32 mouse cellular contexts compared by ENCODE assay signal in genomic region chr4:45981054-45981453, GRCm38 (mm10). TPM values are rescaled to one million over a fixed set of nuclear protein-coding genes. Genes with fewer than 3 reads are reported as not detected.
A peak's percentile ranks its signal among the peaks of the same experiment; 100 is the strongest.
DNase-seq lines count a peak whose midpoint lies in the region; ATAC-seq and TF ChIP-seq lines count a peak whose summit lies in the region.
"Had no signal": no experiment of that assay in that cellular context is flagged by ENCODE, and none has a peak within 500 bp of the region (broad histone marks: within the 10 kb centered on the region; RNA-seq: fewer than 3 reads in every experiment).

No protein-coding gene starts in this region.

- peak overlapping the region; percentile 69 for H3K27ac ChIP-seq in liver, postnatal 0 days (ENCODE audit: low read depth)
- peak overlapping the region; percentile 89 for H3K27ac ChIP-seq in bone marrow macrophage, adult 2 months (ENCODE audit: insufficient read depth, low read depth, low read length)
- H3K27ac ChIP-seq: embryonic facial prominence, embryonic 12.5 days; hindbrain, embryonic 14.5 days; left cerebral cortex, adult 2 months; limb, embryonic 12.5 days; liver, embryonic 13.5 days; neural tube, embryonic 15.5 days had no signal

- H3K9me3 ChIP-seq in liver, postnatal 0 days (ENCODE audit: low read length), result no peaks in the 10 kb centered on the region
- H3K9me3 ChIP-seq: embryonic facial prominence, embryonic 12.5 days; limb, embryonic 12.5 days; liver, embryonic 13.5 days; neural tube, embryonic 15.5 days had no signal

- peak; percentile 33 for DNase-seq in liver, postnatal 0 days
- DNase-seq in liver, result no peak
- no peak for DNase-seq in cerebellum, adult 11-12 months
- no peak for DNase-seq in urinary bladder, adult 18-20 months (ENCODE audit: low spot score in 2 of 2)
- no peak for DNase-seq in lung, postnatal 14 days
- DNase-seq: adrenal gland, postnatal 25 days; B cell, adult 2 months; cerebellum, adult 9-10 months; cerebellum, postnatal 36 days; embryo, embryonic 11 days; gastrocnemius, postnatal 14 days; heart, postnatal 4 days; kidney, adult 11 months; kidney, postnatal 14 days; liver, embryonic 13.5 days; lung, adult 2 months; lung, postnatal 36 days; midbrain, embryonic 14.5 days; right cerebral cortex, adult 18-20 months; right cerebral cortex, postnatal 4 days; thymus, adult 2 months; thymus, postnatal 36 days had no signal

- H3K27me3 ChIP-seq in liver, postnatal 0 days (ENCODE audit: insufficient read depth, low read length), result no peaks in the 10 kb centered on the region
- H3K27me3 ChIP-seq: embryonic facial prominence, embryonic 12.5 days; neural tube, embryonic 15.5 days; Patski had no signal

- H3K4me2 ChIP-seq in liver, postnatal 0 days (ENCODE audit: low read depth, low read length), result no peak overlapping the region
- H3K4me2 ChIP-seq: embryonic facial prominence, embryonic 12.5 days; heart, embryonic 11.5 days; hindbrain, embryonic 14.5 days; limb, embryonic 12.5 days; liver, embryonic 13.5 days; neural tube, embryonic 15.5 days had no signal

- ATAC-seq in liver, postnatal 0 days, result peak; percentile 89
- peak; percentile 97 for ATAC-seq in megakaryocyte, adult 5-6 weeks (ENCODE audit: poor library complexity, severe bottlenecking)
- ATAC-seq: forebrain, embryonic 14.5 days; Patski had no signal

- peak; percentile 65; the same call in 1 of the 2 replicates for TF ChIP-seq EP300 in liver, postnatal 0 days (IDR thresholded peaks at IDR 0.05; ENCODE audit: low read depth)

- no peaks in the 10 kb centered on the region for H3K36me3 ChIP-seq in liver, postnatal 0 days (replicated peaks; ENCODE audit: insufficient read depth, low read length)
- H3K36me3 ChIP-seq: embryonic facial prominence, embryonic 12.5 days; limb, embryonic 12.5 days; liver, embryonic 13.5 days; neural tube, embryonic 15.5 days had no signal

- no peak for TF ChIP-seq CTCF in liver, postnatal 0 days (IDR thresholded peaks at IDR 0.05; ENCODE audit: low read depth)
- no peak for TF ChIP-seq CTCF in bone marrow macrophage, adult 2 months (IDR thresholded peaks at IDR 0.05; ENCODE audit: low read depth, low read length)

- peaks cover 6% of the 10 kb centered on the region; the same call in 1 of the 2 replicates for H3K4me1 ChIP-seq in liver, postnatal 0 days (ENCODE audit: insufficient read depth)
- peaks cover 30% of the 10 kb centered on the region for H3K4me1 ChIP-seq in bone marrow macrophage, adult 2 months (ENCODE audit: control insufficient read depth, insufficient read depth, low read length)
- H3K4me1 ChIP-seq: embryonic facial prominence, embryonic 12.5 days; neural tube, embryonic 15.5 days had no signal

- H3K4me3 ChIP-seq in liver, postnatal 0 days (ENCODE audit: low read depth, low read length), result no peak overlapping the region
- H3K4me3 ChIP-seq in bone marrow macrophage, adult 2 months (ENCODE audit: insufficient read depth, low read length), result no peak overlapping the region
- H3K4me3 ChIP-seq: embryonic facial prominence, embryonic 12.5 days; left cerebral cortex, adult 2 months; limb, embryonic 12.5 days; liver, embryonic 13.5 days; neural tube, embryonic 15.5 days had no signal

- H3K9ac ChIP-seq in liver, postnatal 0 days (replicated peaks), result no peak overlapping the region
- H3K9ac ChIP-seq: embryonic facial prominence, embryonic 12.5 days; hindbrain, embryonic 14.5 days; limb, embryonic 12.5 days; liver, embryonic 13.5 days; neural tube, embryonic 15.5 days had no signal

- no peak for TF ChIP-seq POLR2A in bone marrow macrophage, adult 2 months (IDR thresholded peaks at IDR 0.05; ENCODE audit: borderline replicate concordance, low read depth, low read length)

RNA-seq across cellular contexts. Expression of gene Tdrd7, which starts 15.9 kb away (rescaled TPM):
- polyA plus RNA-seq in liver, postnatal 0 days (2015; fragmentation: Nextera tagmentation; extraction: Ambion mirVana), result 15.4 and 15.8 TPM in 2 replicates
- 44.1 and 52.8 TPM in 2 replicates for polyA plus RNA-seq in bone marrow macrophage, adult 2 months (2012; ENCODE audit: insufficient read depth, insufficient read length, missing spikeins)
- 68.3 and 69.7 TPM in 2 replicates for total RNA-seq in megakaryocyte, adult 5-6 weeks (2015)
- total RNA-seq in megakaryocyte, adult 5-6 weeks (2017), result 25.3 and 31.4 TPM in 2 replicates

RNA-seq across cellular contexts. Expression of gene Tmod1, which starts 57.7 kb away (rescaled TPM):
- 13.9 and 14.1 TPM in 2 replicates for polyA plus RNA-seq in liver, postnatal 0 days (2015; fragmentation: Nextera tagmentation; extraction: Ambion mirVana)
- 0.89 and 1.2 TPM in 2 replicates for polyA plus RNA-seq in bone marrow macrophage, adult 2 months (2012; ENCODE audit: insufficient read depth, insufficient read length, missing spikeins)
- 0.13 and 0.23 TPM in 2 replicates for total RNA-seq in megakaryocyte, adult 5-6 weeks (2015)
- 0.26 and 0.69 TPM in 2 replicates for total RNA-seq in megakaryocyte, adult 5-6 weeks (2017)
